Mouse (Mus musculus) cerebellum, postnatal 25 days (tissue): Measurements from ENCODE around the gene Macf1.
"Not testable (repeated sequence)": the region's sequence is repeated elsewhere in the genome, so short reads cannot be mapped to it uniquely, and the experiment has no call there.

Source experiments
- DNase-seq, 2 experiments: peaks; one replicate each; pipeline ENCODE4 v3.0.0; 2021; ENCODE audit warnings: mixed read lengths in 2 of 2

Macf1 gene

GRCm38 (mm10) chr4:123532001-123532400 lies 152.2 kb downstream of the Macf1 start:
- DNase-seq, result peak in 1 of 2 experiments; percentile 30

GRCm38 (mm10) chr4:123530976-123531375 lies 153.2 kb downstream of the Macf1 start:
- no peak for DNase-seq

GRCm38 (mm10) chr4:123529230-123529629 lies 154.9 kb downstream of the Macf1 start:
- DNase-seq, result peak; percentile 68 to 74

GRCm38 (mm10) chr4:123527607-123528010 lies 156.6 kb downstream of the Macf1 start:
- DNase-seq, result peak; percentile 73 to 75

GRCm38 (mm10) chr4:123526779-123527280 lies 157.3 kb downstream of the Macf1 start:
- DNase-seq, result peak; percentile 64 to 65

- DNase-seq, result no peak
These were observed 159.4 kb downstream of the Macf1 start for GRCm38 (mm10) chr4:123524746-123525145.

- peak in 1 of 2 experiments; percentile 25 for DNase-seq
These were observed 164.0 kb downstream of the Macf1 start for GRCm38 (mm10) chr4:123520123-123520522.

- DNase-seq, result no peak
These were observed 168.5 kb downstream of the Macf1 start for GRCm38 (mm10) chr4:123515673-123516072.

- DNase-seq, result no peak
These were observed 174.0 kb downstream of the Macf1 start for GRCm38 (mm10) chr4:123510201-123510600.

GRCm38 (mm10) chr4:123489086-123489485 lies 195.1 kb downstream of the Macf1 start:
- DNase-seq, result no peak

- DNase-seq, result no peak
These were observed 204.2 kb downstream of the Macf1 start for GRCm38 (mm10) chr4:123479991-123480390.

GRCm38 (mm10) chr4:123478655-123479433 lies 205.3 kb downstream of the Macf1 start:
- no peak for DNase-seq

GRCm38 (mm10) chr4:123465799-123466198 lies 218.4 kb downstream of the Macf1 start:
- DNase-seq, result no peak

GRCm38 (mm10) chr4:123460595-123461272 lies 223.4 kb downstream of the Macf1 start:
- no peak for DNase-seq

- no peak for DNase-seq
These were observed 229.1 kb downstream of the Macf1 start for GRCm38 (mm10) chr4:123454871-123455640.

- DNase-seq, result no peak
These were observed 230.4 kb downstream of the Macf1 start for GRCm38 (mm10) chr4:123453729-123454128.

- no peak for DNase-seq
These were observed 232.2 kb downstream of the Macf1 start for GRCm38 (mm10) chr4:123451991-123452390.

- DNase-seq, result no peak
These were observed 234.9 kb downstream of the Macf1 start for GRCm38 (mm10) chr4:123449304-123449703.

GRCm38 (mm10) chr4:123448015-123448414 lies 236.1 kb downstream of the Macf1 start:
- DNase-seq, result no peak

- DNase-seq, result no peak
These were observed 236.9 kb downstream of the Macf1 start for GRCm38 (mm10) chr4:123447251-123447650.

GRCm38 (mm10) chr4:123446754-123447153 lies 237.4 kb downstream of the Macf1 start:
- no peak for DNase-seq

- DNase-seq, result not testable (repeated sequence)
These were observed 237.9 kb downstream of the Macf1 start for GRCm38 (mm10) chr4:123446221-123446620.

GRCm38 (mm10) chr4:123438414-123438813 lies 245.7 kb downstream of the Macf1 start:
- DNase-seq, result peak; percentile 61 to 77
